Mouse (Mus musculus) cerebellum, adult 2 months (tissue): ENCODE measurements around the gene Prkag1. TPM values are rescaled to one million over a fixed set of nuclear protein-coding genes. Genes with fewer than 3 reads are reported as not detected.
A peak's percentile ranks its signal among the peaks of the same experiment; 100 is the strongest.

ENCODE experiments used
- DNase-seq, 2 experiments: peaks; one replicate each; pipeline ENCODE4 v3.0.0; 2021
- H3K27ac ChIP-seq: fragments of 200-500 bp; 2 replicates; pipeline ENCODE4 v1.5.1; 2012; ENCODE audit warnings: low read length, control low read depth, inconsistent platforms; ENCODE audit not compliant: insufficient read depth
- H3K27me3 ChIP-seq: fragments of 200-500 bp; 2 replicates; pipeline ENCODE4 v1.6.1; 2012; ENCODE audit warnings: inconsistent platforms, mild to moderate bottlenecking, low read length, moderate library complexity; ENCODE audit not compliant: control insufficient read depth, insufficient read depth
- H3K4me1 ChIP-seq: fragments of 200-500 bp; 2 replicates; pipeline ENCODE4 v1.6.1; 2011; ENCODE audit warnings: low read length; ENCODE audit not compliant: control insufficient read depth, insufficient read depth
- H3K4me3 ChIP-seq: fragments of 200-500 bp; replicated peaks from 2 replicates; pipeline ENCODE3; 2011; ENCODE audit warnings: mild to moderate bottlenecking, low read depth, low read length, control low read depth; ENCODE audit not compliant: insufficient read depth
- CTCF ChIP-seq: fragments of 200-500 bp; IDR thresholded peaks from 2 replicates; pipeline ENCODE4 v1.5.1; 2011; ENCODE audit warnings: low read depth, mild to moderate bottlenecking, control low read depth, low read length, moderate library complexity, borderline replicate concordance; ENCODE audit not compliant: insufficient read depth
- POLR2A ChIP-seq: fragments of 200-500 bp; IDR thresholded peaks from 2 replicates; pipeline ENCODE4 v1.6.1; 2011; ENCODE audit warnings: low read length, control low read depth, borderline replicate concordance; ENCODE audit not compliant: insufficient read depth
- WGBS: fragments of 180-500 bp; shearing (Covaris S2); methylation state at CpG from one replicate; pipeline ENCODE4 v1.1.7; 2018; 5-methylcytosine and 5-hydroxymethylcytosine counted together
- polyA plus RNA-seq: library from polyadenylated mRNA; depleted of rRNA; stranded (reverse); fragments of >200 nt; gene quantifications from 2 replicates; pipeline ENCODE4 v1.2.3, GENCODE M21; 2012

Prkag1 gene
- polyA plus RNA-seq, 1 experiment, result 93.6 TPM

GRCm38 (mm10) chr15:98859319-98860043 is 28.2 kb upstream of the Prkag1 start:
- no peak for DNase-seq
- TF ChIP-seq CTCF, result no peak
- no peak for TF ChIP-seq POLR2A
- H3K4me1 ChIP-seq, result peaks cover 4% of the 10 kb centered on the region; the same call in 1 of the 2 replicates
- no peaks in the 10 kb centered on the region for H3K27me3 ChIP-seq
- H3K27ac ChIP-seq, result no peak overlapping the region
- WGBS, result 81% methylated on average over 9 of the region's 9 CpGs
- H3K4me3 ChIP-seq, result no peak overlapping the region

- H3K27ac ChIP-seq, result peak overlapping the region; percentile 4; the same call in 1 of the 2 replicates
- H3K4me3 ChIP-seq, result no peak overlapping the region
- peaks cover 42% of the 10 kb centered on the region for H3K4me1 ChIP-seq
- no peaks in the 10 kb centered on the region for H3K27me3 ChIP-seq
- WGBS, result 86% methylated on average over 16 of the region's 16 CpGs
- TF ChIP-seq CTCF, result no peak
- TF ChIP-seq POLR2A, result no peak
- DNase-seq, result no peak
Measured at GRCm38 (mm10) chr15:98854214-98854613, 22.9 kb upstream of the Prkag1 start.

GRCm38 (mm10) chr15:98853161-98853937 is 22.0 kb upstream of the Prkag1 start:
- DNase-seq, result peak; percentile 56 to 71
- no peaks in the 10 kb centered on the region for H3K27me3 ChIP-seq
- 51% methylated on average over 27 of the region's 28 CpGs for WGBS
- H3K4me1 ChIP-seq, result peaks cover 43% of the 10 kb centered on the region
- peak overlapping the region; percentile 2 for H3K4me3 ChIP-seq
- TF ChIP-seq POLR2A (peak; percentile 29; the same call in 1 of the 2 replicates), CTCF (no peak)
- H3K27ac ChIP-seq, result peak overlapping the region; percentile 4; the same call in 1 of the 2 replicates

GRCm38 (mm10) chr15:98852733-98853132 is 21.4 kb upstream of the Prkag1 start:
- Histone ChIP-seq H3K4me1 (peaks cover 43% of the 10 kb centered on the region), H3K4me3 (no peak overlapping the region), H3K27me3 (no peaks in the 10 kb centered on the region), H3K27ac (no peak overlapping the region)
- WGBS, result 84% methylated on average over 9 of the region's 9 CpGs
- no peak for TF ChIP-seq POLR2A
- TF ChIP-seq CTCF, result no peak
- DNase-seq, result no peak

- no peaks in the 10 kb centered on the region for H3K27me3 ChIP-seq
- H3K4me1 ChIP-seq, result peaks cover 43% of the 10 kb centered on the region
- H3K4me3 ChIP-seq, result no peak overlapping the region
- DNase-seq, result no peak
- WGBS, result 89% methylated on average over 9 of the region's 9 CpGs
- no peak overlapping the region for H3K27ac ChIP-seq
- no peak for TF ChIP-seq POLR2A
- no peak for TF ChIP-seq CTCF
Measured at GRCm38 (mm10) chr15:98852071-98852470, 20.8 kb upstream of the Prkag1 start.

- 48% methylated on average over 21 of the region's 21 CpGs for WGBS
- no peak for DNase-seq
- no peak for TF ChIP-seq POLR2A
- H3K27ac ChIP-seq, result 0 out of 2 replicates have a peak overlapping the region, but pooled peaks have one; percentile 19
- no peak overlapping the region for H3K4me3 ChIP-seq
- H3K27me3 ChIP-seq, result no peaks in the 10 kb centered on the region
- H3K4me1 ChIP-seq, result peaks cover 43% of the 10 kb centered on the region
Measured at GRCm38 (mm10) chr15:98851229-98851818, 20.0 kb upstream of the Prkag1 start.

- peak; percentile 61 to 68 for DNase-seq
- WGBS, result 24% methylated on average over 14 of the region's 14 CpGs
- H3K4me1 ChIP-seq, result peaks cover 43% of the 10 kb centered on the region
- no peak overlapping the region for H3K4me3 ChIP-seq
- TF ChIP-seq CTCF (no peak), POLR2A (no peak)
- H3K27me3 ChIP-seq, result no peaks in the 10 kb centered on the region
- H3K27ac ChIP-seq, result no peak overlapping the region
Measured at GRCm38 (mm10) chr15:98850668-98851067, 19.3 kb upstream of the Prkag1 start.
